Mouse (Mus musculus): ENCODE measurements around the gene Vmn1r28. TPM values are rescaled to one million over a fixed set of nuclear protein-coding genes. Genes with fewer than 3 reads are reported as not detected.

The Vmn1r28 gene
- not detected for polyA plus RNA-seq (2014; fragmentation: Illumina TruSeq; extraction: RNeasy Lipid Tissue Mini Kit (QIAGEN cat#74804); ENCODE audit: insufficient read depth, low read depth, low replicate concordance)

GRCm38 (mm10) chr6:58261737-58262136, at the start of gene Vmn1r28:
Gene Vmn1r28, plus strand, starts transcription at chr6:58262037.

GRCm38 (mm10) chr6:58218721-58219120, 43.1 kb upstream of the Vmn1r28 start, which contains the start of gene Vmn1r27:
Gene Vmn1r27, minus strand, starts transcription at chr6:58218821.

GRCm38 (mm10) chr6:58301249-58301648, 39.4 kb downstream of the Vmn1r28 start, which contains the start of gene Vmn1r29:
Gene Vmn1r29, plus strand, starts transcription at chr6:58301549.

Other genes starting within 250 kb of the Vmn1r28 start
- gene Vmn1r26, start 246.9 kb upstream of the Vmn1r28 start, polyA plus RNA-seq (2014; fragmentation: Illumina TruSeq; extraction: RNeasy Lipid Tissue Mini Kit (QIAGEN cat#74804); ENCODE audit: insufficient read depth, low read depth, low replicate concordance), result not detected
- not detected for gene Vmn1r27, start 43.2 kb upstream of the Vmn1r28 start, polyA plus RNA-seq (2014; fragmentation: Illumina TruSeq; extraction: RNeasy Lipid Tissue Mini Kit (QIAGEN cat#74804); ENCODE audit: insufficient read depth, low read depth, low replicate concordance)
- not detected for gene Vmn1r29, start 39.5 kb downstream of the Vmn1r28 start, polyA plus RNA-seq (2014; fragmentation: Illumina TruSeq; extraction: RNeasy Lipid Tissue Mini Kit (QIAGEN cat#74804); ENCODE audit: insufficient read depth, low read depth, low replicate concordance)
- not detected for gene Vmn1r30, start 181.3 kb downstream of the Vmn1r28 start, polyA plus RNA-seq (2014; fragmentation: Illumina TruSeq; extraction: RNeasy Lipid Tissue Mini Kit (QIAGEN cat#74804); ENCODE audit: insufficient read depth, low read depth, low replicate concordance)
- not detected for gene Vmn1r31, start 213.3 kb downstream of the Vmn1r28 start, polyA plus RNA-seq (2014; fragmentation: Illumina TruSeq; extraction: RNeasy Lipid Tissue Mini Kit (QIAGEN cat#74804); ENCODE audit: insufficient read depth, low read depth, low replicate concordance)